Mouse (Mus musculus) liver, embryonic 13.5 days (tissue): ENCODE data around the gene Cyp2f2. TPM values are rescaled to one million over a fixed set of nuclear protein-coding genes. Genes with fewer than 3 reads are reported as not detected.

Experiments
- ATAC-seq: fragments of 200-750 bp; cut with Nextera tagmentation; 2 replicates; pipeline ENCODE4 v1.8.0; 2017; ENCODE audit warnings: low read depth, mild to moderate bottlenecking, moderate number of reproducible peaks, moderate library complexity
- DNase-seq: peaks from one replicate; pipeline ENCODE4 v3.0.0; 2022
- H3K27ac ChIP-seq: fragments of 300-500 bp; sonication (generic); 2 replicates; pipeline ENCODE4 v1.5.1; 2015; ENCODE audit warnings: moderate library complexity, mild to moderate bottlenecking, inconsistent platforms
- H3K27me3 ChIP-seq: fragments of 300-500 bp; sonication (generic); 2 replicates; pipeline ENCODE4 v1.6.1; 2015; ENCODE audit warnings: mild to moderate bottlenecking, inconsistent platforms
- H3K36me3 ChIP-seq: fragments of 300-500 bp; sonication (generic); 2 replicates; pipeline ENCODE4 v1.6.1; 2015; ENCODE audit warnings: mild to moderate bottlenecking, inconsistent platforms
- H3K4me1 ChIP-seq: fragments of 300-500 bp; sonication (generic); replicated peaks from 2 replicates; pipeline ENCODE4 v1.6.1; 2015; ENCODE audit warnings: inconsistent platforms
- H3K4me2 ChIP-seq: fragments of 300-500 bp; sonication (generic); 2 replicates; pipeline ENCODE4 v1.6.1; 2015; ENCODE audit warnings: inconsistent platforms, mild to moderate bottlenecking, moderate library complexity
- H3K4me3 ChIP-seq: fragments of 300-500 bp; sonication (generic); replicated peaks from 2 replicates; pipeline ENCODE4 v1.5.1; 2015; ENCODE audit warnings: mild to moderate bottlenecking, inconsistent platforms
- H3K9ac ChIP-seq: fragments of 300-500 bp; sonication (generic); 2 replicates; pipeline ENCODE4 v1.6.1; 2015; ENCODE audit warnings: mild to moderate bottlenecking, inconsistent platforms
- H3K9me3 ChIP-seq: fragments of 300-500 bp; sonication (generic); replicated peaks from 2 replicates; pipeline ENCODE4 v1.6.1; 2016; ENCODE audit warnings: inconsistent platforms
- WGBS: fragments of 180-500 bp; shearing (Covaris S2); methylation state at CpG from one replicate; pipeline ENCODE4 v1.1.7; 2015; ENCODE audit not compliant: insufficient replicate concordance; 5-methylcytosine and 5-hydroxymethylcytosine counted together
- polyA plus RNA-seq: library from polyadenylated mRNA; unstranded; fragments of >200 nt; fragmentation: Nextera tagmentation; extraction: Ambion mirVana; gene quantifications from 2 replicates; pipeline ENCODE4 v1.2.1, GENCODE M21; 2015

Cyp2f2 gene
- 0.09 TPM in 1 of 2 replicates, not detected in the other for polyA plus RNA-seq

DNA sequence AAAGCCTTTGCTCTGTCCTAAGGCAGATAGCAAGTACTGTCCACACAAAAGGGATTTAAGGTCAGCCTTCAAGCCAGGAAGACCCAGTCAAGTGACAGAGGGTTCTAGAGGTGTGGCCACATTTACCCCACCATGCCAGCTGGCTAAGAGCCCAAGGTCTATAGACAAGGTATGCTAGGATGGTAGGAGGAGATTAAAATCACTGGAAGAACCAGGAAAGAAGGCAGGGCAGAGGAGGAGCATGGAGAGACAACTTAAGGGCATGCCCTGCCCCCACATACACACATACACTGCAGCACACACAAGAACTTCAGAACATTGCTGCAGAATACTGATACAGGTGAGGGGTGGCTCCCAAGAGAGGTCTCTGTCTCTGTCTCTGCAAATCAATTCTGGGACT, at the start of gene Cyp2f2:
TSS of gene Cyp2f2 (plus strand) at position 234 of the 400 bp plus-strand sequence.
- no peaks in the 10 kb centered on the region for H3K9me3 ChIP-seq
- no peak within 1 kb of the TSS for H3K4me2 ChIP-seq
- H3K27ac ChIP-seq, result no peak within 1 kb of the TSS
- no peak within 1 kb of the TSS for H3K4me3 ChIP-seq
- no peak for DNase-seq
- no peak within 1 kb of the TSS for H3K9ac ChIP-seq
- H3K27me3 ChIP-seq, result no peaks in the 10 kb centered on the region
- H3K36me3 ChIP-seq, result no peaks in the 10 kb centered on the region
- ATAC-seq, result no peak
- H3K4me1 ChIP-seq, result no peaks in the 10 kb centered on the region

GRCm38 (mm10) chr7:27078641-27079040, 41.1 kb upstream of the Cyp2f2 start:
- H3K4me2 ChIP-seq, result no peak overlapping the region
- H3K27ac ChIP-seq, result no peak overlapping the region
- no peaks in the 10 kb centered on the region for H3K36me3 ChIP-seq
- DNase-seq (no peak), ATAC-seq (no peak)
- 41% methylated on average over 1 of the region's 1 CpGs for WGBS
- H3K4me1 ChIP-seq, result no peaks in the 10 kb centered on the region
- no peak overlapping the region for H3K4me3 ChIP-seq
- no peaks in the 10 kb centered on the region for H3K9me3 ChIP-seq
- no peaks in the 10 kb centered on the region for H3K27me3 ChIP-seq
- no peak overlapping the region for H3K9ac ChIP-seq

- 52% methylated on average over 2 of the region's 2 CpGs for WGBS
- no peak for DNase-seq
Measured at GRCm38 (mm10) chr7:27081625-27082024, 38.1 kb upstream of the Cyp2f2 start.

DNA sequence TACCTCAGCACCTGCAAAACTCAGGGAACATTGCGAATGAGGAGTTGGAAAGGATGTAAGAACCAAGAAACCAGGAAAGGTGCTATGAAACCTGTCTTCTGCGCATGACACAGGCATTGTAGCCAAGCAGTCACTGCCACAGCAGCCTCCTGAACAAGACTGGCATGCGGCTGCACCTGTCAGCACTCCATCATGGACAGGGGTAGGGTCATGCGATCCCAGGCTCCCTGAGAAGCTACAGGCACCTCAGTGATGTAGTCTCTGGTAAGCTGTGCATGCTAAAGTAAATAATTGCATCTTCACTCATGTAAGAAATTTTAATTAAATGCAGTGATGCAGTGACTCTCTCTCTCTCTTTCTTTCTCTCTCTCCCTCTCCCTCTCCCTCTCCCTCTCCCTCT, 28.7 kb upstream of the Cyp2f2 start:
- no peak overlapping the region for H3K4me3 ChIP-seq
- H3K27me3 ChIP-seq, result no peaks in the 10 kb centered on the region
- no peaks in the 10 kb centered on the region for H3K4me1 ChIP-seq
- ATAC-seq, result no peak
- DNase-seq, result no peak
- no peak overlapping the region for H3K27ac ChIP-seq
- no peaks in the 10 kb centered on the region for H3K36me3 ChIP-seq
- WGBS, result 70% methylated on average over 4 of the region's 4 CpGs
- H3K9me3 ChIP-seq, result no peaks in the 10 kb centered on the region
- H3K9ac ChIP-seq, result no peak overlapping the region
- H3K4me2 ChIP-seq, result no peak overlapping the region

More at GRCm38 (mm10) chr7:27081625-27082024, 38.1 kb upstream of the Cyp2f2 start:
- Histone ChIP-seq H3K4me3 (no peak overlapping the region), H3K36me3 (no peaks in the 10 kb centered on the region), H3K4me2 (no peak overlapping the region), H3K9me3 (no peaks in the 10 kb centered on the region), H3K27me3 (no peaks in the 10 kb centered on the region), H3K4me1 (no peaks in the 10 kb centered on the region), H3K27ac (no peak overlapping the region), H3K9ac (no peak overlapping the region)
- ATAC-seq, result no peak

- Histone ChIP-seq H3K4me3 (no peak overlapping the region), H3K36me3 (no peaks in the 10 kb centered on the region), H3K9me3 (no peaks in the 10 kb centered on the region), H3K4me1 (no peaks in the 10 kb centered on the region), H3K4me2 (no peak overlapping the region), H3K27me3 (no peaks in the 10 kb centered on the region), H3K27ac (no peak overlapping the region), H3K9ac (no peak overlapping the region)
- ATAC-seq (no peak), DNase-seq (no peak)
- WGBS, result 44% methylated on average over 7 of the region's 7 CpGs
Measured at GRCm38 (mm10) chr7:27092038-27092703, 27.5 kb upstream of the Cyp2f2 start.

GRCm38 (mm10) chr7:27092882-27093281, 26.8 kb upstream of the Cyp2f2 start:
- 18% methylated on average over 1 of the region's 1 CpGs for WGBS
- no peak for DNase-seq
- ATAC-seq, result no peak

DNA sequence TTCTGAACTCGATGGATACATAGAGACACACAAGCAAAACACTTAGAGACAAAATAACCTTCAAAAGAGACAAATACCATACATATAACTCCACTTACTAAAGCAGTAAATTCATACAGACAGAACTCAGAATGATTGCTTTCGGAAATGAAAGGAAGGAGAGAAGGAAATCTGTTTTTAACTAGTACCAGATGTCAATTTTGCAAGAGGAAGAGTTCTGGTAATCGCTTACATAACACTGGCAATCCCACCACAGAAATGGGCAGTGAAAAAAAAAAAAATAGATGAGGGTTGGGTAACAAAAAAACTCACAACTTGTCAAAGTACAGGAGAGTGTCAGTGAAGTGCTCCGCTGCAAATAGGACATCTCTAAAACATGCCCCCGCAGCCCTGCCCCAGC, 14.8 kb upstream of the Cyp2f2 start:
- Histone ChIP-seq H3K4me1 (no peaks in the 10 kb centered on the region), H3K9me3 (no peaks in the 10 kb centered on the region), H3K27me3 (no peaks in the 10 kb centered on the region), H3K27ac (no peak overlapping the region), H3K9ac (no peak overlapping the region), H3K4me2 (no peak overlapping the region), H3K36me3 (no peaks in the 10 kb centered on the region), H3K4me3 (no peak overlapping the region)
- DNase-seq (no peak), ATAC-seq (no peak)
- WGBS, result 57% methylated on average over 5 of the region's 5 CpGs

More at GRCm38 (mm10) chr7:27092882-27093281, 26.8 kb upstream of the Cyp2f2 start:
- no peak overlapping the region for H3K4me2 ChIP-seq
- no peak overlapping the region for H3K27ac ChIP-seq
- no peak overlapping the region for H3K4me3 ChIP-seq
- H3K4me1 ChIP-seq, result no peaks in the 10 kb centered on the region
- no peaks in the 10 kb centered on the region for H3K36me3 ChIP-seq
- no peaks in the 10 kb centered on the region for H3K27me3 ChIP-seq
- no peak overlapping the region for H3K9ac ChIP-seq
- H3K9me3 ChIP-seq, result no peaks in the 10 kb centered on the region

GRCm38 (mm10) chr7:27110327-27110726, 9.4 kb upstream of the Cyp2f2 start:
- no peaks in the 10 kb centered on the region for H3K9me3 ChIP-seq
- H3K27me3 ChIP-seq, result no peaks in the 10 kb centered on the region
- H3K4me2 ChIP-seq, result no peak overlapping the region
- no peaks in the 10 kb centered on the region for H3K36me3 ChIP-seq
- H3K4me1 ChIP-seq, result no peaks in the 10 kb centered on the region
- no peak overlapping the region for H3K27ac ChIP-seq
- H3K9ac ChIP-seq, result no peak overlapping the region
- H3K4me3 ChIP-seq, result no peak overlapping the region
- no peak for DNase-seq
- ATAC-seq, result no peak

GRCm38 (mm10) chr7:27111038-27111437, 8.7 kb upstream of the Cyp2f2 start:
- no peak overlapping the region for H3K4me2 ChIP-seq
- no peaks in the 10 kb centered on the region for H3K27me3 ChIP-seq
- no peaks in the 10 kb centered on the region for H3K4me1 ChIP-seq
- no peak overlapping the region for H3K27ac ChIP-seq
- WGBS, result 85% methylated on average over 1 of the region's 1 CpGs
- H3K9me3 ChIP-seq, result no peaks in the 10 kb centered on the region
- no peak overlapping the region for H3K4me3 ChIP-seq
- ATAC-seq (no peak), DNase-seq (no peak)
- H3K9ac ChIP-seq, result no peak overlapping the region
- H3K36me3 ChIP-seq, result no peaks in the 10 kb centered on the region

DNA sequence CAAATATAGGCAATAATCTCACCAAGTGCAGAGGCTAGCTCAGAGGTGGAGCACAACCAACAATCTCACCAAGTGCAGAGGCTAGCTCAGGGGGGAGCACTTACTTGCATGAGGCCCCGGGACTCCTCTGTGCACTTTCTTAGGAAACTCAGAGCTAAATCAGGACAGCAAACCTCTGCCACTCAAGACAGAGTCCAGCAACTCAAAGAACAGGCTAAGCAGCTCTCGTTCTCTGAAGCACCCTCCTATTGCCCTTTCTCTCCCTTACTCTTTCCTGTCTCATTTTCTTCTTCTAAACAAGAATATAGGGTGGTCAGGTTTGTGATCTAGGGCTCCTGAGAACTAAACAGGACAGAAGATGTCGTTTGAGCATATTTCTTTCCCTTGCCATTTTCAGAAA, 7.7 kb upstream of the Cyp2f2 start:
- ATAC-seq (no peak), DNase-seq (no peak)
- H3K36me3 ChIP-seq, result no peaks in the 10 kb centered on the region
- no peaks in the 10 kb centered on the region for H3K9me3 ChIP-seq
- no peak overlapping the region for H3K27ac ChIP-seq
- no peaks in the 10 kb centered on the region for H3K4me1 ChIP-seq
- H3K4me2 ChIP-seq, result no peak overlapping the region
- no peak overlapping the region for H3K9ac ChIP-seq
- WGBS, result 50% methylated on average over 3 of the region's 3 CpGs
- H3K4me3 ChIP-seq, result no peak overlapping the region
- no peaks in the 10 kb centered on the region for H3K27me3 ChIP-seq

GRCm38 (mm10) chr7:27118033-27118511, 1.6 kb upstream of the Cyp2f2 start:
- Histone ChIP-seq H3K27ac (no peak overlapping the region), H3K36me3 (no peaks in the 10 kb centered on the region), H3K4me2 (no peak overlapping the region), H3K9ac (no peak overlapping the region), H3K4me1 (no peaks in the 10 kb centered on the region), H3K9me3 (no peaks in the 10 kb centered on the region), H3K4me3 (no peak overlapping the region), H3K27me3 (no peaks in the 10 kb centered on the region)
- no peak for DNase-seq
- no peak for ATAC-seq
- WGBS, result 46% methylated on average over 4 of the region's 4 CpGs

DNA sequence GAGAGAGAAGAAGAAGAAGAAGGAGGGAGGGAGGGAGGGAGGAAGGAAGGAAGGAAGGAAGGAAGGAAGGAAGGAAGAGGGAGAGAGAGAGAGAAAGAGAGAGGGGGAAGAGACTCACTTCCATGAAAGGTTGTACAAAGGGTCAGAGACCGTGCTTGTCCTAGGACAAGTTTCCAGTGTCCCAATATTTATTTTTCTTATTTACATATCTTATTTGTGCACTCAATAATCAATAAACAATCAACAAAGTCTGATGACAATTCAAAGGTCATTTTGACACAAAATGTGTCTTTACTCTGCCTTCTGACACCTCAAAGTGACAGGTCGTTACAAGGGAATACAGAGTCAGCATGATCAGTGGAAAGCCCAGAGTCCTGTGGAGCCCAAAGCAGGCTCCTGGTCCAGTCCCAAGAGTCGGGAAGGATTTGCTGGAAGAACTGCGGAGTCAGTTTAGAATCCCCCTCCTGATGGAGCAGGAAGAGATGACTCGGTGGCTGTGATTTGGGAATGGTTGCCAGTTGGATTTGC, 4.7 kb downstream of the Cyp2f2 start:
- Histone ChIP-seq H3K36me3 (no peaks in the 10 kb centered on the region), H3K9me3 (no peaks in the 10 kb centered on the region), H3K4me3 (no peak overlapping the region), H3K9ac (no peak overlapping the region), H3K4me2 (no peak overlapping the region), H3K4me1 (no peaks in the 10 kb centered on the region), H3K27ac (no peak overlapping the region), H3K27me3 (no peaks in the 10 kb centered on the region)
- ATAC-seq (no peak), DNase-seq (no peak)
- 49% methylated on average over 5 of the region's 5 CpGs for WGBS
